Comparison of ENCODE assay signal across 9 mouse cellular contexts in genomic region chr14:47634846-47635245, GRCm38 (mm10). TPM values are rescaled to one million over a fixed set of nuclear protein-coding genes. Genes with fewer than 3 reads are reported as not detected.
DNase-seq lines count a peak whose midpoint lies in the region; ATAC-seq and TF ChIP-seq lines count a peak whose summit lies in the region.
"Had no signal": no experiment of that assay in that cellular context is flagged by ENCODE, and none has a peak within 500 bp of the region (broad histone marks: within the 10 kb centered on the region; RNA-seq: fewer than 3 reads in every experiment).

No protein-coding gene starts in this region.

- no peak for DNase-seq in hindbrain, embryonic 14.5 days (ENCODE audit: low spot score)
- no peak for DNase-seq in stomach, postnatal 0 days (ENCODE audit: low spot score)
- no peak for DNase-seq in cerebellum, postnatal 10 days
- no peak for DNase-seq in urinary bladder, postnatal 36 days (ENCODE audit: low spot score in 2 of 2)
- DNase-seq: right cerebral cortex, postnatal 14 days had no signal

- no peak overlapping the region for H3K4me3 ChIP-seq in hindbrain, embryonic 16.5 days (ENCODE audit: low read length)
- H3K4me3 ChIP-seq in hindbrain, embryonic 14.5 days (replicated peaks; ENCODE audit: low read length): no peak overlapping the region
- H3K4me3 ChIP-seq in stomach, embryonic 15.5 days (replicated peaks): no peak overlapping the region
- H3K4me3 ChIP-seq in stomach, postnatal 0 days (ENCODE audit: low read depth, low read length): no peak overlapping the region
- H3K4me3 ChIP-seq in limb, embryonic 12.5 days (replicated peaks): no peak overlapping the region
- H3K4me3 ChIP-seq: hindbrain, embryonic 13.5 days had no signal

- H3K27ac ChIP-seq in hindbrain, embryonic 16.5 days (ENCODE audit: low read depth, low read length): no peak overlapping the region
- H3K27ac ChIP-seq in hindbrain, embryonic 14.5 days: no peak overlapping the region
- no peak overlapping the region for H3K27ac ChIP-seq in stomach, embryonic 15.5 days
- no peak overlapping the region; the same call in 1 of the 2 replicates for H3K27ac ChIP-seq in stomach, postnatal 0 days (replicated peaks)
- H3K27ac ChIP-seq in limb, embryonic 12.5 days: no peak overlapping the region
- H3K27ac ChIP-seq: hindbrain, embryonic 13.5 days had no signal

- peak; percentile 65 for ATAC-seq in hindbrain, embryonic 16.5 days
- ATAC-seq in hindbrain, embryonic 14.5 days (ENCODE audit: low FRiP score): no peak
- ATAC-seq in stomach, embryonic 15.5 days (ENCODE audit: insufficient read depth, low FRiP score, low read depth): no peak
- no peak for ATAC-seq in stomach, postnatal 0 days (ENCODE audit: low FRiP score, low TSS enrichment)
- no peak for ATAC-seq in limb, embryonic 12.5 days (ENCODE audit: insufficient number of reproducible peaks, insufficient read depth, low FRiP score, low TSS enrichment, low read depth)

- H3K9me3 ChIP-seq in hindbrain, embryonic 16.5 days (ENCODE audit: control insufficient read depth, low read length): no peaks in the 10 kb centered on the region
- H3K9me3 ChIP-seq in hindbrain, embryonic 14.5 days (ENCODE audit: control insufficient read depth, low read length): no peaks in the 10 kb centered on the region
- no peaks in the 10 kb centered on the region for H3K9me3 ChIP-seq in stomach, embryonic 15.5 days
- H3K9me3 ChIP-seq in stomach, postnatal 0 days (ENCODE audit: control insufficient read depth, low read length): no peaks in the 10 kb centered on the region
- H3K9me3 ChIP-seq in limb, embryonic 12.5 days: no peaks in the 10 kb centered on the region
- H3K9me3 ChIP-seq: hindbrain, embryonic 13.5 days had no signal

- TF ChIP-seq CTCF in stomach, postnatal 0 days (IDR thresholded peaks at IDR 0.05; ENCODE audit: low read depth): no peak

- no peak overlapping the region for H3K4me2 ChIP-seq in hindbrain, embryonic 16.5 days (ENCODE audit: low read length)
- H3K4me2 ChIP-seq in hindbrain, embryonic 14.5 days (replicated peaks): no peak overlapping the region
- peak overlapping the region; percentile 25; the same call in 1 of the 2 replicates for H3K4me2 ChIP-seq in stomach, embryonic 15.5 days
- no peak overlapping the region; the same call in 1 of the 2 replicates for H3K4me2 ChIP-seq in stomach, postnatal 0 days (replicated peaks; ENCODE audit: low read depth)
- H3K4me2 ChIP-seq in limb, embryonic 12.5 days: peak overlapping the region; percentile 27; the same call in 1 of the 2 replicates

- H3K27me3 ChIP-seq in hindbrain, embryonic 16.5 days (replicated peaks; ENCODE audit: control insufficient read depth, insufficient read depth, low read length): no peaks in the 10 kb centered on the region
- H3K27me3 ChIP-seq in hindbrain, embryonic 14.5 days (ENCODE audit: control insufficient read depth, insufficient read depth, low read length): no peaks in the 10 kb centered on the region
- no peaks in the 10 kb centered on the region for H3K27me3 ChIP-seq in stomach, embryonic 15.5 days (replicated peaks)
- H3K27me3 ChIP-seq in stomach, postnatal 0 days (ENCODE audit: control insufficient read depth, insufficient read depth, low read length): no peaks in the 10 kb centered on the region
- H3K27me3 ChIP-seq in limb, embryonic 12.5 days: no peaks in the 10 kb centered on the region
- H3K27me3 ChIP-seq: hindbrain, embryonic 13.5 days had no signal

- H3K4me1 ChIP-seq in hindbrain, embryonic 16.5 days (ENCODE audit: control insufficient read depth, insufficient read depth, low read depth, low read length): peaks cover 4% of the 10 kb centered on the region
- H3K4me1 ChIP-seq in hindbrain, embryonic 14.5 days (replicated peaks; ENCODE audit: control insufficient read depth, insufficient read depth, low read length): no peaks in the 10 kb centered on the region
- peaks cover 16% of the 10 kb centered on the region for H3K4me1 ChIP-seq in stomach, embryonic 15.5 days
- H3K4me1 ChIP-seq in stomach, postnatal 0 days (replicated peaks; ENCODE audit: control insufficient read depth, insufficient read depth): no peaks in the 10 kb centered on the region; the same call in 1 of the 2 replicates
- H3K4me1 ChIP-seq in limb, embryonic 12.5 days (replicated peaks): peaks cover 16% of the 10 kb centered on the region

- no peak overlapping the region for H3K9ac ChIP-seq in hindbrain, embryonic 16.5 days (ENCODE audit: low read depth, low read length)
- H3K9ac ChIP-seq in hindbrain, embryonic 14.5 days: no peak overlapping the region
- H3K9ac ChIP-seq in stomach, embryonic 15.5 days: no peak overlapping the region
- H3K9ac ChIP-seq in stomach, postnatal 0 days (ENCODE audit: low read length): no peak overlapping the region
- H3K9ac ChIP-seq in limb, embryonic 12.5 days (replicated peaks): no peak overlapping the region
- H3K9ac ChIP-seq: hindbrain, embryonic 13.5 days had no signal

- 78% methylated on average over 7 of the region's 7 CpGs for WGBS in hindbrain, embryonic 16.5 days
- 80% methylated on average over 7 of the region's 7 CpGs for WGBS in hindbrain, embryonic 14.5 days
- 50% methylated on average over 7 of the region's 7 CpGs for WGBS in stomach, embryonic 15.5 days
- WGBS in stomach, postnatal 0 days: 57% methylated on average over 7 of the region's 7 CpGs
- WGBS in limb, embryonic 12.5 days: 62% methylated on average over 7 of the region's 7 CpGs

- no peak for TF ChIP-seq EP300 in stomach, postnatal 0 days (optimal IDR thresholded peaks at IDR 0.05)

- no peaks in the 10 kb centered on the region for H3K36me3 ChIP-seq in hindbrain, embryonic 16.5 days (ENCODE audit: control insufficient read depth, insufficient read depth, low read length)
- no peaks in the 10 kb centered on the region for H3K36me3 ChIP-seq in hindbrain, embryonic 14.5 days (replicated peaks; ENCODE audit: control insufficient read depth, insufficient read depth)
- H3K36me3 ChIP-seq in stomach, embryonic 15.5 days: no peaks in the 10 kb centered on the region
- H3K36me3 ChIP-seq in stomach, postnatal 0 days (ENCODE audit: control insufficient read depth, insufficient read depth, low read length): no peaks in the 10 kb centered on the region
- no peaks in the 10 kb centered on the region for H3K36me3 ChIP-seq in limb, embryonic 12.5 days
- H3K36me3 ChIP-seq: hindbrain, embryonic 13.5 days had no signal

RNA-seq across cellular contexts. Expression of gene Ktn1, which starts 13.4 kb away (rescaled TPM):
- polyA plus RNA-seq in hindbrain, embryonic 16.5 days (2015; fragmentation: Nextera tagmentation; extraction: Ambion mirVana): 49.3 and 56.3 TPM in 2 replicates
- polyA plus RNA-seq in hindbrain, embryonic 14.5 days (2014; fragmentation: Nextera tagmentation; extraction: Ambion mirVana): 77.1 and 84.9 TPM in 2 replicates
- 53.7 and 60.1 TPM in 2 replicates for polyA plus RNA-seq in stomach, embryonic 15.5 days (2015; fragmentation: Nextera tagmentation; extraction: Ambion mirVana)
- polyA plus RNA-seq in stomach, postnatal 0 days (2015; fragmentation: Nextera tagmentation; extraction: Ambion mirVana): 40.7 and 48.8 TPM in 2 replicates
- polyA plus RNA-seq in limb, embryonic 12.5 days (2016; fragmentation: Nextera tagmentation; extraction: Ambion mirVana): 63.0 and 64.2 TPM in 2 replicates

Comparison
In these comparisons a context has a peak if more than half of its experiments do, and no peak if none do; other contexts are left out.
1. H3K4me2 ChIP-seq: peak in stomach, embryonic 15.5 days (single experiment) and limb, embryonic 12.5 days (single experiment); none in hindbrain, embryonic 16.5 days (single experiment), hindbrain, embryonic 14.5 days (single experiment) and stomach, postnatal 0 days (single experiment).